Mouse (Mus musculus) heart, postnatal 0 days (tissue): ENCODE data around the gene C1rb.

Experiments
- CTCF ChIP-seq: IDR thresholded peaks from 2 replicates; pipeline ENCODE4 v1.5.1; 2016; ENCODE audit warnings: antibody characterized with exemption, control low read depth, low read depth
- EP300 ChIP-seq: IDR thresholded peaks from 2 replicates; pipeline ENCODE4 v1.6.1; 2016; ENCODE audit warnings: antibody characterized with exemption, low read depth

DNA sequence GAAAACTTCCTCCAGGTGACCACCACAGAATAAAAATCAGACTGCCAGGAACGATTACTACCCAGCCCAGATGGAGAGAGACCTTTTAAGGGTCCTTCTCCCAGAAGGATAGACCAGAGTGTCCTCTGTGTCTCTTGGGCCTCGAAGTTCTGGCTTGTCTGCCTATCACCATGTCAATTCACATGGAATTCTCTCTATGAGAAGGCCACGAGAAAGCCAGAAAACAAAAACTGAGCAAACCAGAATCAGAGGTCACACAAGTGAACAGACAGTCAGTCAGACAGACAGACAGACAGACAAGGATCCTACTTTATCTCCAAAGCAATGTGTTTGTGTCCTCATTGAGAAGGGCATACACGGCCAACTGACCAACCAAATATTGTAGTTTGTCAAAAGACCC lies 16.2 kb downstream of the C1rb start:
- TF ChIP-seq CTCF (no peak), EP300 (no peak)
